Mouse (Mus musculus) thymus, adult 18-20 months (tissue): ENCODE measurements around the gene Flnb.

Experiments
- DNase-seq, 2 experiments: peaks; one replicate each; pipeline ENCODE4 v3.0.0; 2022; ENCODE audit warnings: mixed read lengths in 2 of 2

Flnb gene

DNA sequence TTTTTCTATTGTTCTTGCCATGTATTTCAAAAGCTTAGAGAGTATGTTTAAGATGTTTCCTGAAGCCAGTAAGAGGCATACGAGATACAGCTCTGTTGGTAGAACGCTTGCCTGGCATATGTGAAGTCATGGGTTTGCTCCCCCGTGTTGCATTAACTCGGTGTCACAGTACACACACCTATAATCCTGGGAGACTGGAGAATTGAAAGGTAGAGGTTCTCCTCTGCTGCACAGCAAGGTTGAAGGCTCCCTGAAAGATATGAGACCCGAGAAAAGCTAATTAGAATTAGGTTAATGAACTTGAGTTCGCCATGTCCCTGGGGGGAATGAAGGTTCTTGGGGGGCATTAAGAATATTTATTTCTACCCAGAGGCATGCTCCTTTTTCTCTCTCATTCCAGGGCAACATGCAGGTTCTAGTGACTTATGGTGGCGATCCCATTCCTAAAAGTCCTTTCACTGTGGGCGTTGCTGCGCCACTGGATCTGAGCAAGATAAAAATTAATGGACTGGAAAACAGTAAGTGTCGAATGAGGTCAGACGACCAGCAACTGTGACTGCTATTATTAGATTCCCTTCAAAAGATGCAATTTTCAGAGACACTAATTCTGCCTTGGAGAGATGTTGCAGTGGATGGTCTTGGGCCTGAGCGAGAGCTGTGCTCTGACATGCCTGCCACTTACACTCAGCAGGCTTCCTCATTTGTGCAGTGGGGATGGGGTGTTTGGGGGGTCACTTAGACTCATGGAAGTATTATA lies 83.9 kb downstream of the Flnb start:
- DNase-seq: no peak

DNA sequence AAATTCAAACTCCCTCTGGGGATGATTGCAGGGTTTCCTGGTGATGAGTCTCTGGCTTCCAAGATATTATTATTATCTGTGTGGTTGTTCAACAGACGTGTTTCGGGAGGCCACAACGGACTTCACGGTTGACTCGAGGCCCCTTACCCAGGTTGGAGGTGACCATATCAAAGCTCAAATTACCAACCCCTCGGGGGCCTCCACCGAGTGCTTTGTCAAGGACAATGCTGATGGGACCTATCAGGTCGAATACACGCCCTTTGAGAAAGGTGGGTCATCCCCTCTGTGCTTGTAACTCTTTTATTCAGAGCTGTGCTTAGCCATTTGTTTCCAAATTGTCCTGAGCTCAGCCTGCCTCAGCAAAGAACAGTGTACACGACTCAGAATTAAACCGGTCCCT lies 89.3 kb downstream of the Flnb start:
- DNase-seq: no peak

DNA sequence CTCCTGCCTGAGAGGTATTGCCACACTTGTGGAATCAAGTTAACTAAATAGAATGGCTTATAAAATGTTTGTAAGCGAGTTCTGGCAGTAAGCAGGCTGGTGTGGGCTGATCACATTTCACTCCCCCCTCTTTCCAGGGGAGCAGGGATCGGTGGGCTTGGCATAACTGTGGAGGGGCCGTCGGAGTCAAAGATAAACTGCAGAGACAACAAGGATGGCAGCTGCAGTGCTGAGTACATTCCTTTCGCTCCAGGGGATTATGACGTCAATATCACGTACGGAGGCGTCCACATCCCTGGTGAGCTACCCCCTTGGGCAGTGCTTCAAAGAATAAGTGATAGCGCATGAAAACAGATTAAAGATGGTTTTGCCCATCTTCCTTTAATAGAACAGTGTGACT lies 91.7 kb downstream of the Flnb start:
- DNase-seq: no peak

DNA sequence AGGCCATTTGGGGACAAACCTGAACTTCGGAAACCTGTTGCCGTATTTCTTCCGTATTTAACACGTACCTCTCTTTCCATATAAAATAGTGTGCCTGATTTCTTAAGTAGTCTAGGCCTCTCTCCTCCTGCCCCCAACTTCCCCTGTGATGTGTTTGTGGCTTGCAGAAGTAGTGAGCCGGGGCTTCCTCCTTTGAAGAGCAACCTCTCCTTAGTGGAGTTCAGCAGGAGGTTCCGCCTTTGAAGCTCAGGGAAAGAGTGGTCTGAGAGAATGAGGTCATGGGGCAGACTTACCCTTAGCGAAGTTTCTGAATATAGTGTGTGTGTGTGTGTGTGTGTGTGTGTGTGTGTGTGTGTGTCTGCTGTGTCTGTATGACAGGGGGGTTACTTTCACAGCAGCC lies 96.1 kb downstream of the Flnb start:
- peak; percentile 13 to 35 for DNase-seq

DNA sequence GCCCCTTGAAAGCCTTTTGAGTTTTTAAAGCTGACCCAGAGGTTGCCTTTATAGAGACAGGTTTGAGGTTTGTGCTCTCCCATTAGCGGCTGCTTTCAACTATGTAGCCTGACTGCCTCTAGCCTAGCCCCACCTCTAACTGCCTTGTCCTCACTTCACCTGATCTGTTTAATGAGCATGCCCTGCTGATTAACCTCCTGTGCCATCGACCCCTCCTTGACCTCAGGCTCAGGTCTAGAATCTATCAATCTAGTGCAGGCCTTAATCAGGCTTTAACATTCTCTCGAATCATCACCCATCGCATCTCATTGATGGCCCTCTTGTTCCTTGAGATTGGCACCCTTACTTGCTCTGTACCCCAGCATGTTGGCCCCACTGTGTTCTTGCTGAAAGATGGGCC lies 96.7 kb downstream of the Flnb start:
- DNase-seq: no peak

DNA sequence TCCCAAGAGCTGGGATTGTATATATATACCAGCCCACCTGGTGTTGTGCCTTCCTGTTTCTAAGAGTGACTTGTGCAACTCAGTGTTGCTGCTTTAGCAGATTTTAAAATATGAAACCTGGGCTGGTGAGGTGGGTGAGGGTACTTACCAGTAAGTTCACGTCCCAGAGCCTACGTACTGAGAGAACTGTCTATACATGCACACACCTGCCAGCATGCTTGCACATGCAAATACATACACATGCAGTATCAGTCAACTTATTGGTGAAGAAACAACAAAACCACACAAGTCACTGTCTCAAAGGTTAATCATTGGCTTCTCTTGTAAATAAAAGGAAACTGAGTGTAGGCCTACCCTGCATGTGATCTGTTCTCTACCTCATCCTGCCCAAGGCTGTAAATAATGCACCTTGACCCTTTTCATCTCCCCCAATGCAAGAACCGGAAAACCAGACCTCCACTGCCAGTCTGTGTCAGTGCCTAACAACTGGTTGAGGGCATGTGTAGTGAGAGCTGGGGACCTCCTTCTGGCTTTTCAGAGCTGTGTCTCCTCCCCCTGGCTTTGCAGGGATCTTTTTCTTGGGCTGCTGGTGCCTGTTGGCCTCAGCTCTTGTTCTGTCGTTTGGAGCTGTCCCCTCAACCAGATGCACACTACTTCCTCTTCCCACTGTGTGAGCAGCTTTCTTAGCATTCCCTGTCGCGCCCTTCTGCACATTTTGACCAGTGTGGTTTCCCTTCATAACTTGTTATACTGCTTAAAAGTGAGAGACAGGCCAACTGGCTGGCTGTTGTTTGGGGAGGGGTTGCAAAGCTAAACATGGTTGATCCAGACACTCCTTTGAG lies 100.6 kb downstream of the Flnb start:
- DNase-seq: no peak

DNA sequence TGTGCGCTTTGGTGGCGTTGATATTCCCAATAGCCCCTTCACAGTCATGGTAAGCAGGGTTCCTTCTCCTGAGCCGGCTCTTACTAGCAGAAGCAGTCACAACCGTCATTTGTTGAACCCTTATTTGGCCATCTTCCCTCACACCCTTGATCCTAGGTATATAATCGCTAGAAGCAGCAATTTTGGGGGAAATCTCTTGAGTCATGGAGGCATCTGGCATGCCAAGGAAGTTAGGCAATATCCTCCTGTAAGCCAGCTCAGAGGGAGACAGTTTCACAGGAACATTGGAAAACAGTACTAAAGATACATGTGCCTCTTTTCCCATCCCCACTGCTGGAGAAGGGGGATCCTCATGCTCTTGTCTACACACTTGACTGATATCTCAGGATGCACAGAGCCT lies 101.6 kb downstream of the Flnb start:
- DNase-seq: no peak

DNA sequence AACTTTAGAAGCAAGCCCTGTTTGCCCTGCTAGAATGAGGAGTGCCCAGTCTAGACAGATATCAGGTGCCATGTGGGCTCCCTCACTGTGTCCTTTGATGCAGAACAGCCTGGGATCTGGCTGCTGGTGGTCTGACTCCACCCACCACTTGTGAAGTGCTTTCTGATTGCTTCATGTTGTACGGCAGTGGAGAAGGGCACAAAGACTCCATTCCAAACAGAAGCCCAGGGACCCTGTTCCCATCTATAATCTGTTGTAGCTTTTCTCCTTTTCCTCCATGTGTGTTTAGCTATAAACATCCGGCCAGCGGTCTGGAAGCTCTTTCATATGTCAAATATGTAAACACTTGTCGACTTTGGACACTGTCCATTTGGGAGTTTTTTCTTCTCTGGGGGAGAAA lies 102.2 kb downstream of the Flnb start:
- no peak for DNase-seq

DNA sequence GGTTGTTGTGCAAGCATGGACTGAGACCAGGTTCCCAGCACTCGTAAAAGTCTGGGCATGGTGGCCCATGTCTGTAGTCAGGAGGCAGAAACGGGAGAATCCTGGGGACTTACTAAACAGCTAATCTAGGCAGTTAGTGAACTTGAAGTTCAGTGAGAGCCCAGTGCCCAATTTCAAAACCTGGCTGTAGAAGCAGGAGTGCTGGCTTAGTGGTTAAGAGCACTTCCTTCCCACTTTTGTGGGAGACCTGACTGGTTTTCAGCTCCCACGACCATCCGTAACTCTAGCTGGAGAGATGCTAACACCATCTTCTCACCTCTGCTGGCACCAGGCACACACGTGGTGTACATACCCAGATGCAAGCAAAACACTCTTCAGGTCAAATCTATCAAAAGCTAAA lies 103.7 kb downstream of the Flnb start:
- no peak for DNase-seq

DNA sequence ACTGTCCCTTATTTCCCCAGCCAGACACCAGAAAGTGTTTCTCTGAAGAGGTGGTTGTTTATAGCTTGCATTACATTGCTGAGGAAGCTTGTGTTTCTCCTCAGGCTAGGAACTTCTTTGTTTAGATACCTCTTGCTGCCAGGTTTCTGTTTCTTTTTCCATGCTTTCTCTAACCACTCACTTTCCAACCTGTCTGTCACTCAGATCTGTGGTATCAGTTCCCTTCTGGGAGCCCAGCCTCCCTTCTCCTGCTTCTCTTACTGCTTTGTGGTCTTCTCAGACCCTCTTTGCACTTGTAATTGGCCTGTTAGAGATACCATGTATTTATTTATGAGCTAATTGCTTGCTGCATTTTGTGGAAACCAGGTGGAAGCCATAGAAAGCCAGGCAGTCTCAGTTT lies 105.9 kb downstream of the Flnb start:
- DNase-seq: no peak

DNA sequence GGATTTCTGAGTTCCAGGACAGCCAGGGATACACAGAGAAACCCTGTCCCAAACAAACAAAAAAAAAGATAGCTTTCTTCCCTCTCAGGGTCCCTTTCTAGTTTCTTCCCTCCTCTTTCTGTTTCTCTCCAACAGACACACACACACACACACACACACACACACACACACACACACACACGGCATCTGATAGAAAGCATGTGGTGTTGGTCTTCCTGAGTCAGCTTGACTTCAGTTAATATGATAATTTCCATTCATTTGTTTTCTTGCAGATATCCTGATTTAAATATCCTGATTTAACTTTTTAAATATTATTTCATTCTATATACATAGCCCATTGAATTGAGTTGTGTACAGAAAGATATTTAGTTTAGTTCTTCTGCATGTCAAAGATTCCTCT lies 110.6 kb downstream of the Flnb start:
- DNase-seq: no peak

DNA sequence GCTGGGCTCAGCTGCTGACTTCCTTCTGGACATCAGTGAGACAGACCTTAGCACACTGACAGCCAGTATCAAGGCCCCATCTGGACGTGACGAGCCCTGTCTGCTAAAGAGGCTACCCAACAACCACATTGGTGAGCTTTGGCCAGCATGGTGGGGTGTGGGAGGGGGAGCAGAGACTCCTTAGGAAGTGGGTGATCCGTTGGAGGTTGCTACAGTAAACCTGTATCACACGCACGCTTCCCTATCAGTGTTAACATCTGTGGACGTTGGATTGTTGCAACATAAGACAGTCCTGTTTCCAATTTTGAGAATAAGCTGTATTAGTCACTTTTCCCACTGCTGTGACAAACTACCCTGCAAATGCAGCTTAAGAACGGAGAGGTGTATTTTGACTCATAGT lies 111.3 kb downstream of the Flnb start:
- no peak for DNase-seq

DNA sequence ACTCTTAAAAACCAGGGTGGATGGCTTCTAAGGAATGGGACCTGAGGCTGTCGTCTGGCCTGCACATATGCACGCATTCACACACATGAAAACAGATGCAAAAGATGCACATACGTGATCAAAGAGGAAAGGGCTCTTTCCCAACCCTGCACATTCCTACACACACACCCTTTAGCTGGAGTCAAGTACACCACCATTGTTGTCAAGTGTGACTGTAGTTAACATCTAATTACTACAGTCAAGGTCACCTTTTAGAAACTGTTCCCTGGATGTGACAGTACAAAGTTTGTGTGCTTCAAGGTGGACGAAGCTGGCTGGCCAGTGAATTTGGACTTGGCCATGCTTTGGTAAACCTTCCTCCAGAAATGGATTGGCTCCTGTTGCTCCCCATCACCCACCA lies 114.4 kb downstream of the Flnb start:
- no peak for DNase-seq

DNA sequence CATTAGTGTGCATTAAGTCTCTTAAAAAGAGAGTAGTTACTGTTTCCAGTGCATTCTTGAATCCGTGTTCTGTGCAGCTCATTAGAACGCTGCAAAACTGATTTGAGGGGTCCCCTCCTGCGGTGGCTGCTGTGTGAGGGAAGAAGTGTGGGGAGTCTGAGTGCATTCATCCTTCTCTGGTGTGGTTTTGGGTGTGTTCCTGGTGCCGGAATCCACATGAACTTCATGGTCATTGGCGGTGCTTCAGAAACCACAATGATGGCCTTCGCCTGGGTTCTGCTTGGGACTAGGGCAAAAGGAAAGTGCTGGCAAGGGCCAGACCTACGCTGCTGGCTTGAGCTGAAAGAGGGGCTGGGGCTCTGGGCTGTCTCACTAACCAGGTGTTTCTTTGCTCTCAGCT lies 116.4 kb downstream of the Flnb start:
- no peak for DNase-seq

DNA sequence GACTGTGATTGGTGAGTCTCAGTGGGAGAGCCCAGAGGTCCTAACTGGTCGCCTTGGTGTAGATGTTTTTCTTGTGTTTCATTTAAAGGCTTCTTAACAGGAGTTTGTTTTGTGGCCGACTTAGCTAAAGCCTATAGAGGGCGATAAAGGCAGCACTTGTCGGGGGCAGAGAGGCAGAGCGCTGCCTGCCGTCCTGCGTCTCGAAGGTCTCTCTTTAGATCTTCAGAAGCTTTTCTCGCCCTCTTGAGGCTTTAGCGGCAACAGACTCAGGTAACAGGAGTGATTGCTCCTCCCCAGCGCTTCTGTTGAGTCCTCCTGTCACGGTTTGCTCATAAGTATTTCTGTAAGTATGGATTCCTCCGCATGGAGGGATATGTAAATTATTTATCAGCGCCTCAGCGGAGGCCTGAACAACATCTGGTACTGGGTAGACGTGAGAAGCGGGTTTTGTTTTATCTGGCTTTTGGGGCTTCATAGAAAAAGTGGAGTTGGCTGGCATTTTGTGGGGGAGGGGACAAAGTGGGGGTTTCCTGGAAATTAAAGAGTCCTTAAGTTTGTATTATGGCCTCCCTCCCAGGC lies 119.4 kb downstream of the Flnb start:
- peak in 1 of 2 experiments; percentile 21 for DNase-seq

DNA sequence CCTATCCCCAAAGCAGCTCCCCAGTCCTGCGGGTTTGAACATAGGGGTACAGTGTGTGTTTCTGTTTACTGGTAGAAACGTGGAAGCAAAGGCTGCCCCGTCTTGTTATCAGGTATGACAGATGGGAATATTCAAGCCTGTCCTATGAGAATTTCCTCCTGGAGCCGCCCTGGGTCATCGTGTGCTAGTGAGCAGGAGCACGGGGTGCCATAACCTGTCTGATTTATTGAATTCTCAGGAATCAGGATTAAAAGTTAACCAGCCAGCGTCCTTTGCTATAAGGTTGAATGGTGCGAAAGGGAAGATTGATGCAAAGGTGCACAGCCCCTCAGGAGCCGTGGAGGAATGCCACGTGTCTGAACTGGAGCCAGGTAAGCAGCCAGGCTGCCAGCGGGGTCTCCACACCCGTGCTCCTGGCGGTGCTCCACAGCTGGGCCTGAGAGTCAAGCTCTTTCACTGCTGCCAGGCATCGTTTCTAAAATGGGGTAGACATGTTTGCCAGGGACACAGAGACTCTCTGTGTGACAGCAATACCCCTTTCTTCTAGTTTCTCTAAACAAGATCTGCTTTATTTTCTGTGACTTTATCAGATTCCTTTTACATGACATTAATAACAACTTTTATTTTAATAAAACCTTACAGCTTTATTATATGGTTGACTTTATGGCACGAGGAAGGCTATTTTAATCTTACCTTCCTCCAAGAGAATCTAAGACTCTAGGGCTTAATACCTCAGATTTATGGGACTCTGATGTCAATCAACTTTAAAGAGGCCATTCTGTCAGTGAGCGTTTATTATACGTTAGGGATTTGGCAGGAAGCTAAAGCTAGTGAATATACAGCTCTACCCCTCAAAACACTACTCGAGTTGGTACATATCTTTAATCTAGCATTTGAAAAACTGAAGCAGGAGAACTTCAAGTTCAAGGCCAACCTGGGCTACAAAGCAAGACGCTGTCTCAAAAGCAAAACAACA lies 121.3 kb downstream of the Flnb start:
- no peak for DNase-seq

DNA sequence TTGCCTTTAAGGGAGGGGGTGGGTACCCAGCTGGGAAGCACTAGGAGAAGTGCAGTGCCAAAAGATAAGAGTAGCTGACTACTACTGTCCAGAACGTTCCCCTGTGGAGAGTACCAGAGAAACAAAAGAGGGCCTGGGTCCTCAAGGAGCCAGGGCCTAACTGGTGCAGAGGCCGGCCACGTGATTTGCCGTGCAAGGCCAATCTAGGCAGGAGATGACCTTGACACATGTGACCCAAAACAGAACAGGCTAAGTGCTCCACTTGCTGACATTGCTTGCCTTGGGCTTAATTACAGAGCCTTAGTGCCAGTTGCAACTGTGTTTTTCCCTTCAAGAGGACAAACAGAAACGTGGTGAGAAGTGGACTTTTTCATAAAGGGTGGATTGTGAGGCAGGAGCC lies 123.7 kb downstream of the Flnb start:
- no peak for DNase-seq

DNA sequence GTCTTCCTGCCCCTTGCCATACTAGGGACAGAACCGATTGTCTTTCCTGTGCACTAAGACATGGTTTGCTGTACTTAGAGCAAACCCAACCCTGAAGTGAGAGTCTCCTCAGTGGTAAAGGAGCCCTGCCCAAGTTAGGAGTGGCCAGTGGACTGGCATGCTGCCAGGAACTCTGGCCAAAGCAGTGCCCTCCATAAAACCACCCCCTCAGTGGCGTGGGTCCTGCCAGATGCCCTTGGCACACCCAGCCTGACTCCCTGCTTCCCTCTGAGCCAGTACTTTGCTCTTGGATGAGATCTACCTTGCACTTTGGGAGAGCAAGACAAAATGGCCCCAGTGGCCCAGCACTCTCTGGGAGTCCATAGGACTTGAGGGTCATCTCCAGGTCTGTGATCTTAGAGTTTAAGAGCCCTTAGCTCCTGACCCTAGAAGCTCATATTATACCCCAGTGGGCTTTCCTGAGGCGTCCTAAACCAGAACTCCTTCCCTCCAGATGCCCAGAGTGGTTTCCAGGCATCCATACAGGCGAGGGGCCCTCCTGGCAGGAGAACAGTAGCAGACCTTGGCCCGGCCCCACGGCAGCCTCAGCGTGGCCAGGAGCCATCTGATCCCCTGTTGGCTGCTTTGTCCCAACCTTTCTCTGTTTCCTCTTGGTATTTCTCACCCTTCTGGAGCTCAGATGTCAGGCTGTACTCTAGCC lies 125.5 kb downstream of the Flnb start:
- DNase-seq: no peak

DNA sequence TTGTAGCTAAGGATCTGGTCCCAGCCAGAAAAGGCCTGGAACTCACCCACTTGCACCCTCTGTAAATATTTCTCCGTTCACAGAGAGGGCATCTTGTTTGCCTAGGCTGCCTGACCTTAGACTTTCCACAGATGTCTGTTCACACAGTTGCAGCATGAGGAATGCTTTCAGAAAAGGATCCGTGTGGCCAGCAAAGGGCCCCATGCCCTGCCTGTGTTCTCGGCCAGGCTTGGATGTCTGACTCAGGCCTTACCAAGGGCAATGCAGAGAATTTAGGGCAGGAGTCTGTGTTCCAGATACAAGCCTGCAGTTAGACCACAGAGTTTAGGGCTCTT lies 126.0 kb downstream of the Flnb start:
- no peak for DNase-seq

DNA sequence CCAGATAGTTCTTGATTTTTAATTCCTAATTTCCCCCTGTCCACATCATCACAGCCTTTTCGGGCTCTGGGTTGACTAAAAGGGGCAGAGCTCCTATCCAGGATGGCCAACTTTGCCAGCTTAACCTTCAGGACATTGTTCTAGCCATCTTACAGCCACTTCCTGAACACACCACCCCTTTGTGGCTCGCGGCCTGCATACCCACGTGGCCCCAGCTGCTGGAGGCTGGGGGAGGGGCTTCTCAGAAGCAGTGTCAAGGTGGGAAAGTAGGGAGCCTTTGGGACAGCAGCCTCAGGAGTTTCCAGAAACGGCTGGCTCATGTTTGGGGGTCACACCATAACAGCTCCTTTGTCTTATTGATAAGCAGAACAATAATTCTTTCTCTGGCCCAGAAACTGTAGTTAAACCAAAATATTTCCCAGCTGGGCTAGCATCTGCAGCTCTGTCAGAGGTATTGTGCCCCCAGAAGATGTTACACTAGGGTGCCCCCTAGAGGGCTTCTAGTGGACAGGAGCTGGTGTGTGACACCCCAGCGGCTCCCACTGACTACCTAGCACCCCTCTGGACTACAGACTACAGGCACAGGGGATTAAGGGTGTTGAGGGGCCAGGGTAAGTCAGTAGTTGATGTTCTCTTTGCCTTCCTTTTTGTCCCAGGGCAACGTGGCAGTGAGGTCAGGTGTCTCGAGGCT lies 126.7 kb downstream of the Flnb start:
- peak in 1 of 2 experiments; percentile 31 for DNase-seq

DNA sequence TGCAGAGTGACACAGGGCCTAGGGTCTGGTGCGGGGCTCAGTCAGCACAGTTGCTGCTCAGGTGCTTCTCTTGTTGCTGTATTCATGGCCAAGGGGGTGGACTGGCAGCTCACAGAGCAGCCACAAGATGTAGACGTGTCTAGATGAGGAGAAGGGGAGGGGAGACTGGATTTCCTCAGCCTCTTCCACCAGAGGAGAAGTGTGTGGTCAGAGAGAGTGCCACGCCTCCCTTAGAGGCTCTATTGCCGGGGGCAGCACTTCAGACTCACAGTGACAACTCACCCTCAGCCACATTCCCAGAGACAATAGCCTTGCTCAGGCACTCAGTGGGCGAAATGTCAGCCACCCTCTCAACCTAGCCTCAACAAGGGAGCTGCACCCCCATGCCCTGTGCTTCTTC lies 127.5 kb downstream of the Flnb start:
- DNase-seq: no peak

DNA sequence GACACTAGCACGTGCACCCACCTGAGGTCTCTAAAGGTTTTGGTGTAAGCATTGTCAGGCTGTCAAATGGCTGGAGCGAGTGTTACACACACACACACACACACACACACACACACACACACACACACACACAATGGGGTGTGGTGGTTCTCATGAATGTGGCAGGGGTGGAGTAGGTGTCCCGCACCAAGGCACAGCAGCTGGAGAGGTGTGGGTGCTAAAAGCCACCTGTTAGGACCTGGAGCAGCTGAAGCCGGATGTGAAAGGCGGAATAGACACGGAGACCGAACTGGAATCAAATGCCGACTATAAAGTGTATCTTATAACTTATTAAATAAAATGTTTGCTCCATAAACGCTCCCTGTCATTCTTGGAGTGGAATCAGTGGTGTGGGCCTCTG lies 133.5 kb downstream of the Flnb start:
- no peak for DNase-seq
